Comparison of ENCODE assay signal across 8 mouse cellular contexts in genomic region chr7:102065046-102065891, GRCm38 (mm10). TPM values are rescaled to one million over a fixed set of nuclear protein-coding genes. Genes with fewer than 3 reads are reported as not detected.
A peak's percentile ranks its signal among the peaks of the same experiment; 100 is the strongest.
DNase-seq lines count a peak whose midpoint lies in the region; ATAC-seq and TF ChIP-seq lines count a peak whose summit lies in the region.

Gene Rnf121, minus strand, starts transcription at chr7:102065469.
Gene Xndc1, plus strand, starts transcription at chr7:102065511.
Gene Xntrpc, plus strand, starts transcription at chr7:102065713.

- H3K4me2 ChIP-seq in lung, postnatal 0 days (replicated peaks; ENCODE audit: low read depth, low read length), result peak within 1 kb of the TSS; percentile 75

- under 1% methylated on average over 56 of the region's 56 CpGs for WGBS in hindbrain, embryonic 10.5 days
- under 1% methylated on average over 56 of the region's 56 CpGs for WGBS in lung, postnatal 0 days

- H3K4me1 ChIP-seq in hindbrain, embryonic 10.5 days (replicated peaks), result peaks cover 18% of the 10 kb centered on the region
- peaks cover 13% of the 10 kb centered on the region; the same call in 1 of the 2 replicates for H3K4me1 ChIP-seq in lung, postnatal 0 days (ENCODE audit: insufficient read depth, low read depth, low read length)

- H3K36me3 ChIP-seq in hindbrain, embryonic 10.5 days, result peaks cover 42% of the 10 kb centered on the region
- no peaks in the 10 kb centered on the region for H3K36me3 ChIP-seq in lung, postnatal 0 days (ENCODE audit: insufficient read depth, low read length)

- TF ChIP-seq EP300 in lung, postnatal 0 days (IDR thresholded peaks at IDR 0.05), result no peak

- peak; percentile 92 for DNase-seq in MN1 (ENCODE audit: low spot score)
- DNase-seq in cerebellum, adult 9-10 months, result peak; percentile 91
- DNase-seq in hindbrain, embryonic 10.5 days (ENCODE audit: low spot score), result peak; percentile 94
- peak; percentile 94 for DNase-seq in layer of hippocampus, adult 9-11 months
- peak; percentile 97 for DNase-seq in lung, postnatal 0 days (ENCODE audit: low spot score)
- DNase-seq in ovary, postnatal 14 days (ENCODE audit: low spot score), result peak; percentile 83
- DNase-seq in thymus, postnatal 14 days, result peak; percentile 93

- TF ChIP-seq CTCF in lung, postnatal 0 days (IDR thresholded peaks at IDR 0.05), result no peak

- ATAC-seq in frontal cortex, adult (ENCODE audit: low TSS enrichment), result peak; percentile 99
- peak; percentile 99 for ATAC-seq in lung, postnatal 0 days

- peak within 1 kb of the TSS; percentile 48 for H3K9ac ChIP-seq in lung, postnatal 0 days (replicated peaks; ENCODE audit: low read depth)

- H3K9me3 ChIP-seq in hindbrain, embryonic 10.5 days, result no peaks in the 10 kb centered on the region
- H3K9me3 ChIP-seq in lung, postnatal 0 days (ENCODE audit: low read length), result no peaks in the 10 kb centered on the region

- H3K27me3 ChIP-seq in hindbrain, embryonic 10.5 days (ENCODE audit: insufficient read depth, poor library complexity, severe bottlenecking), result no peaks in the 10 kb centered on the region
- no peaks in the 10 kb centered on the region for H3K27me3 ChIP-seq in lung, postnatal 0 days (replicated peaks; ENCODE audit: insufficient read depth, low read length)

- peak within 1 kb of the TSS; percentile 70 for H3K4me3 ChIP-seq in hindbrain, embryonic 10.5 days
- H3K4me3 ChIP-seq in lung, postnatal 0 days (ENCODE audit: low read depth, low read length), result peak within 1 kb of the TSS; percentile 62

- H3K27ac ChIP-seq in hindbrain, embryonic 10.5 days, result peak within 1 kb of the TSS; percentile 90
- peak within 1 kb of the TSS; percentile 79 for H3K27ac ChIP-seq in lung, postnatal 0 days (ENCODE audit: low read length)

RNA-seq across cellular contexts. Expression of gene Rnf121, which starts in this region (rescaled TPM):
- 30.3 and 32.3 TPM in 2 replicates for polyA plus RNA-seq in hindbrain, embryonic 10.5 days (2016; fragmentation: Nextera tagmentation; extraction: Ambion mirVana)
- polyA plus RNA-seq in lung, postnatal 0 days (2015; fragmentation: Nextera tagmentation; extraction: Ambion mirVana), result 16.2 and 18.2 TPM in 2 replicates

RNA-seq across cellular contexts. Expression of gene Xndc1, which starts in this region (rescaled TPM):
- 37.4 and 42.3 TPM in 2 replicates for polyA plus RNA-seq in hindbrain, embryonic 10.5 days (2016; fragmentation: Nextera tagmentation; extraction: Ambion mirVana)
- 6.2 and 7.8 TPM in 2 replicates for polyA plus RNA-seq in lung, postnatal 0 days (2015; fragmentation: Nextera tagmentation; extraction: Ambion mirVana)

RNA-seq across cellular contexts. Expression of gene Xntrpc, which starts in this region (rescaled TPM):
- 2.0 and 2.2 TPM in 2 replicates for polyA plus RNA-seq in hindbrain, embryonic 10.5 days (2016; fragmentation: Nextera tagmentation; extraction: Ambion mirVana)
- 0.29 and 0.30 TPM in 2 replicates for polyA plus RNA-seq in lung, postnatal 0 days (2015; fragmentation: Nextera tagmentation; extraction: Ambion mirVana)

Comparison
In these comparisons a context has a peak if more than half of its experiments do, and no peak if none do; other contexts are left out.
1. Peak in every context shown above with its lines: DNase-seq, ATAC-seq, H3K4me3 ChIP-seq and H3K27ac ChIP-seq.